Mouse (Mus musculus): ENCODE measurements at regions not wholly inside any gene's neighbourhood (a gene's known extent, or its start where the extent isn't known, plus 50 kb on each side); places are given as distances from the start of the nearest gene placed in this dataset.
A peak's percentile ranks its signal among the peaks of the same experiment; 100 is the strongest.

- no peaks in the 10 kb centered on the region for H3K4me1 ChIP-seq
- no peak for ATAC-seq (ENCODE audit: borderline replicate concordance, extremely low read depth, low FRiP score, low TSS enrichment)
- WGBS: 50% methylated on average over 3 of the region's 3 CpGs
- no peak overlapping the region for H3K9ac ChIP-seq
- no peaks in the 10 kb centered on the region for H3K9me3 ChIP-seq
- no peak overlapping the region for H3K27ac ChIP-seq
- no peak overlapping the region for H3K4me2 ChIP-seq
- no peaks in the 10 kb centered on the region for H3K36me3 ChIP-seq
- no peak overlapping the region for H3K4me3 ChIP-seq
- H3K27me3 ChIP-seq: no peaks in the 10 kb centered on the region
These were observed 262.1 kb upstream of the Ppargc1a start for GRCm38 (mm10) chr5:51829606-51830005.

- Histone ChIP-seq H3K9ac (no peak overlapping the region), H3K9me3 (no peaks in the 10 kb centered on the region), H3K27me3 (no peaks in the 10 kb centered on the region), H3K4me1 (no peaks in the 10 kb centered on the region), H3K4me3 (no peak overlapping the region), H3K27ac (0 out of 2 replicates have a peak overlapping the region, but pooled peaks have one; percentile 3), H3K36me3 (no peaks in the 10 kb centered on the region), H3K4me2 (no peak overlapping the region)
- WGBS: 42% methylated on average over 5 of the region's 5 CpGs
- peak; percentile 76; the same call in 1 of the 2 replicates for ATAC-seq (ENCODE audit: borderline replicate concordance, extremely low read depth, low FRiP score, low TSS enrichment)
These were observed 261.5 kb upstream of the Ppargc1a start for GRCm38 (mm10) chr5:51829020-51829419.

- Histone ChIP-seq H3K9ac (no peak overlapping the region), H3K27me3 (no peaks in the 10 kb centered on the region), H3K36me3 (no peaks in the 10 kb centered on the region), H3K27ac (no peak overlapping the region), H3K4me1 (no peaks in the 10 kb centered on the region), H3K4me2 (no peak overlapping the region), H3K9me3 (no peaks in the 10 kb centered on the region), H3K4me3 (no peak overlapping the region)
- no peak for ATAC-seq (ENCODE audit: borderline replicate concordance, extremely low read depth, low FRiP score, low TSS enrichment)
- 73% methylated on average over 1 of the region's 1 CpGs for whole genome bisulfite sequencing
These were observed 258.7 kb upstream of the Ppargc1a start for GRCm38 (mm10) chr5:51826269-51826668.

GRCm38 (mm10) chr5:51825584-51826088, 258.1 kb upstream of the Ppargc1a start:
- Histone ChIP-seq H3K9ac (no peak overlapping the region), H3K36me3 (no peaks in the 10 kb centered on the region), H3K27me3 (no peaks in the 10 kb centered on the region), H3K4me3 (no peak overlapping the region), H3K4me2 (no peak overlapping the region), H3K9me3 (no peaks in the 10 kb centered on the region), H3K27ac (no peak overlapping the region), H3K4me1 (no peaks in the 10 kb centered on the region)
- ATAC-seq (ENCODE audit: borderline replicate concordance, extremely low read depth, low FRiP score, low TSS enrichment): no peak
- WGBS: 75% methylated on average over 3 of the region's 3 CpGs

GRCm38 (mm10) chr5:51824731-51825130, 257.2 kb upstream of the Ppargc1a start:
- H3K4me3 ChIP-seq: no peak overlapping the region
- no peak for ATAC-seq (ENCODE audit: borderline replicate concordance, extremely low read depth, low FRiP score, low TSS enrichment)
- H3K9me3 ChIP-seq: no peaks in the 10 kb centered on the region
- H3K4me1 ChIP-seq: no peaks in the 10 kb centered on the region
- no peak overlapping the region for H3K27ac ChIP-seq
- no peaks in the 10 kb centered on the region for H3K27me3 ChIP-seq
- H3K9ac ChIP-seq: no peak overlapping the region
- no peaks in the 10 kb centered on the region for H3K36me3 ChIP-seq
- no peak overlapping the region for H3K4me2 ChIP-seq
- 70% methylated on average over 4 of the region's 4 CpGs for WGBS

- ATAC-seq (ENCODE audit: borderline replicate concordance, extremely low read depth, low FRiP score, low TSS enrichment): no peak
These were observed 256.1 kb upstream of the Ppargc1a start for GRCm38 (mm10) chr5:51823657-51824056.

GRCm38 (mm10) chr5:51816258-51816657, 248.7 kb upstream of the Ppargc1a start:
- no peaks in the 10 kb centered on the region for H3K9me3 ChIP-seq
- 76% methylated on average over 2 of the region's 2 CpGs for WGBS
- H3K4me2 ChIP-seq: no peak overlapping the region
- no peak overlapping the region for H3K27ac ChIP-seq
- no peaks in the 10 kb centered on the region for H3K27me3 ChIP-seq
- no peaks in the 10 kb centered on the region for H3K4me1 ChIP-seq
- ATAC-seq (ENCODE audit: borderline replicate concordance, extremely low read depth, low FRiP score, low TSS enrichment): no peak
- H3K9ac ChIP-seq: no peak overlapping the region
- no peak overlapping the region for H3K4me3 ChIP-seq
- H3K36me3 ChIP-seq: no peaks in the 10 kb centered on the region

More at GRCm38 (mm10) chr5:51823657-51824056, 256.1 kb upstream of the Ppargc1a start:
- no peak overlapping the region for H3K4me3 ChIP-seq
- H3K4me1 ChIP-seq: no peaks in the 10 kb centered on the region
- WGBS: 81% methylated on average over 2 of the region's 2 CpGs
- H3K36me3 ChIP-seq: no peaks in the 10 kb centered on the region
- H3K9me3 ChIP-seq: no peaks in the 10 kb centered on the region
- no peak overlapping the region for H3K9ac ChIP-seq
- no peak overlapping the region for H3K4me2 ChIP-seq
- no peak overlapping the region for H3K27ac ChIP-seq
- H3K27me3 ChIP-seq: no peaks in the 10 kb centered on the region

- H3K4me3 ChIP-seq: no peak overlapping the region
- no peak overlapping the region for H3K27ac ChIP-seq
- no peaks in the 10 kb centered on the region for H3K9me3 ChIP-seq
- H3K27me3 ChIP-seq: no peaks in the 10 kb centered on the region
- no peaks in the 10 kb centered on the region for H3K36me3 ChIP-seq
- no peak for ATAC-seq (ENCODE audit: borderline replicate concordance, extremely low read depth, low FRiP score, low TSS enrichment)
- H3K4me1 ChIP-seq: no peaks in the 10 kb centered on the region
- H3K9ac ChIP-seq: no peak overlapping the region
- 82% methylated on average over 2 of the region's 2 CpGs for WGBS
- H3K4me2 ChIP-seq: no peak overlapping the region
These were observed 244.2 kb upstream of the Ppargc1a start for GRCm38 (mm10) chr5:51811728-51812127.

GRCm38 (mm10) chr5:51801486-51801885, 234.0 kb upstream of the Ppargc1a start:
- H3K9ac ChIP-seq: no peak overlapping the region
- no peaks in the 10 kb centered on the region for H3K9me3 ChIP-seq
- H3K4me3 ChIP-seq: no peak overlapping the region
- H3K4me1 ChIP-seq: peaks cover 8% of the 10 kb centered on the region; the same call in 1 of the 2 replicates
- H3K27ac ChIP-seq: no peak overlapping the region
- H3K36me3 ChIP-seq: no peaks in the 10 kb centered on the region
- H3K27me3 ChIP-seq: no peaks in the 10 kb centered on the region
- 75% methylated on average over 8 of the region's 8 CpGs for WGBS
- no peak overlapping the region for H3K4me2 ChIP-seq
- ATAC-seq (ENCODE audit: borderline replicate concordance, extremely low read depth, low FRiP score, low TSS enrichment): no peak

- WGBS: 47% methylated on average over 6 of the region's 6 CpGs
- H3K9me3 ChIP-seq: no peaks in the 10 kb centered on the region
- no peak overlapping the region for H3K4me3 ChIP-seq
- H3K27me3 ChIP-seq: no peaks in the 10 kb centered on the region
- no peak overlapping the region for H3K9ac ChIP-seq
- no peaks in the 10 kb centered on the region for H3K36me3 ChIP-seq
- H3K4me2 ChIP-seq: no peak overlapping the region
- H3K4me1 ChIP-seq: peaks cover 8% of the 10 kb centered on the region; the same call in 1 of the 2 replicates
- no peak for ATAC-seq (ENCODE audit: borderline replicate concordance, extremely low read depth, low FRiP score, low TSS enrichment)
- H3K27ac ChIP-seq: no peak overlapping the region
These were observed 232.0 kb upstream of the Ppargc1a start for GRCm38 (mm10) chr5:51799371-51800035.

GRCm38 (mm10) chr5:51794097-51794496, 226.6 kb upstream of the Ppargc1a start:
- Histone ChIP-seq H3K4me3 (no peak overlapping the region), H3K9me3 (no peaks in the 10 kb centered on the region), H3K4me2 (no peak overlapping the region), H3K27ac (no peak overlapping the region), H3K36me3 (no peaks in the 10 kb centered on the region), H3K27me3 (no peaks in the 10 kb centered on the region), H3K4me1 (peaks cover 1% of the 10 kb centered on the region; the same call in 1 of the 2 replicates), H3K9ac (no peak overlapping the region)
- 37% methylated on average over 6 of the region's 6 CpGs for WGBS
- no peak for ATAC-seq (ENCODE audit: borderline replicate concordance, extremely low read depth, low FRiP score, low TSS enrichment)

- H3K9ac ChIP-seq: no peak overlapping the region
- H3K36me3 ChIP-seq: no peaks in the 10 kb centered on the region
- ATAC-seq (ENCODE audit: borderline replicate concordance, extremely low read depth, low FRiP score, low TSS enrichment): no peak
- H3K4me1 ChIP-seq: no peaks in the 10 kb centered on the region
- H3K4me2 ChIP-seq: no peak overlapping the region
- H3K9me3 ChIP-seq: no peaks in the 10 kb centered on the region
- WGBS: 47% methylated on average over 2 of the region's 2 CpGs
- no peak overlapping the region for H3K27ac ChIP-seq
- H3K27me3 ChIP-seq: no peaks in the 10 kb centered on the region
- H3K4me3 ChIP-seq: no peak overlapping the region
These were observed 225.4 kb upstream of the Ppargc1a start for GRCm38 (mm10) chr5:51792950-51793349.

All from lung, embryonic 15.5 days (tissue).